Mouse (Mus musculus) ES-E14 (cell line): ENCODE data around the gene Pheta1. TPM values are rescaled to one million over a fixed set of nuclear protein-coding genes. Genes with fewer than 3 reads are reported as not detected.

Experiments
- DNase-seq: peaks from one replicate; pipeline ENCODE4 v3.0.0-alpha.2; 2013; ENCODE audit warnings: low read depth, low spot score
- H3K27ac ChIP-seq: 2 replicates; pipeline ENCODE4 v1.5.1; 2012; ENCODE audit warnings: low read depth, mild to moderate bottlenecking, low read length, moderate library complexity, mixed read lengths; ENCODE audit not compliant: poor library complexity, insufficient read depth, severe bottlenecking
- H3K36me3 ChIP-seq: 2 replicates; pipeline ENCODE4 v1.6.1; 2012; ENCODE audit warnings: mild to moderate bottlenecking, low read length, moderate library complexity, mixed read lengths; ENCODE audit not compliant: control insufficient read depth, poor library complexity, insufficient read depth, severe bottlenecking
- H3K4me1 ChIP-seq, 2 experiments: fragments of 150-350 bp in 1 of 2; sonication (generic) in 1 of 2; 2 replicates each; pipeline ENCODE4 v1.6.1; 2012; ENCODE audit warnings: low read length in 2 of 2, mild to moderate bottlenecking in 1 of 2, mixed read lengths in 1 of 2; ENCODE audit not compliant: control insufficient read depth in 2 of 2, insufficient read depth in 2 of 2, poor library complexity in 1 of 2
- H3K4me3 ChIP-seq, 2 experiments: fragments of 150-350 bp in 1 of 2; sonication (generic) in 1 of 2; 2 replicates each; pipeline ENCODE4 v1.5.1; 2012; ENCODE audit warnings: low read length in 2 of 2, low read depth in 1 of 2, mild to moderate bottlenecking in 1 of 2, mixed read lengths in 1 of 2; ENCODE audit not compliant: insufficient read depth in 1 of 2, poor library complexity in 1 of 2, severe bottlenecking in 1 of 2
- H3K9ac ChIP-seq: 2 replicates; pipeline ENCODE4 v1.6.1; 2012; ENCODE audit warnings: low read depth, mild to moderate bottlenecking, low read length, mixed read lengths; ENCODE audit not compliant: poor library complexity, insufficient read depth, severe bottlenecking
- H3K9me3 ChIP-seq: fragments of 150-350 bp; sonication (generic); 2 replicates; pipeline ENCODE4 v1.6.1; 2012; ENCODE audit warnings: low read depth, mild to moderate bottlenecking, low read length; ENCODE audit not compliant: control insufficient read depth, insufficient read depth
- CHD2 ChIP-seq: IDR thresholded peaks from 2 replicates; pipeline ENCODE4 v1.6.1; 2014; ENCODE audit warnings: mild to moderate bottlenecking, low read depth, low read length, inconsistent platforms
- HCFC1 ChIP-seq: IDR thresholded peaks from 2 replicates; pipeline ENCODE4 v1.6.1; 2012; ENCODE audit warnings: low read length, inconsistent platforms, borderline replicate concordance; ENCODE audit not compliant: insufficient read depth
- MAFK ChIP-seq: IDR thresholded peaks from 2 replicates; pipeline ENCODE4 v1.6.1; 2014; ENCODE audit warnings: mild to moderate bottlenecking, low read depth, low read length, inconsistent platforms; ENCODE audit not compliant: insufficient read depth
- ZC3H11A ChIP-seq: IDR thresholded peaks from 2 replicates; pipeline ENCODE4 v1.6.1; 2012; ENCODE audit warnings: low read depth, mild to moderate bottlenecking, inconsistent platforms, low read length, borderline replicate concordance
- ZNF384 ChIP-seq: IDR thresholded peaks from 2 replicates; pipeline ENCODE4 v1.6.1; 2012; ENCODE audit warnings: low read depth, low read length, inconsistent platforms
- in situ Hi-C, 2 experiments: fragments of 600-800 bp; cut with MboI; formaldehyde crosslinking; loops; one replicate each; pipeline ENCODE4 v1.15.1; 2025; ENCODE audit warnings: low sequenced_read_pairs in 2 of 2, inconsistent platforms in 1 of 2; ENCODE audit not compliant: unreplicated experiment in 2 of 2
- total RNA-seq: library from RNA; depleted of rRNA; stranded (reverse); fragments of 300-350 nt; gene quantifications from 2 replicates; pipeline ENCODE4 v1.2.3, GENCODE M21; 2012

The Pheta1 gene
- total RNA-seq, 1 experiment, result 13.6 TPM

DNA sequence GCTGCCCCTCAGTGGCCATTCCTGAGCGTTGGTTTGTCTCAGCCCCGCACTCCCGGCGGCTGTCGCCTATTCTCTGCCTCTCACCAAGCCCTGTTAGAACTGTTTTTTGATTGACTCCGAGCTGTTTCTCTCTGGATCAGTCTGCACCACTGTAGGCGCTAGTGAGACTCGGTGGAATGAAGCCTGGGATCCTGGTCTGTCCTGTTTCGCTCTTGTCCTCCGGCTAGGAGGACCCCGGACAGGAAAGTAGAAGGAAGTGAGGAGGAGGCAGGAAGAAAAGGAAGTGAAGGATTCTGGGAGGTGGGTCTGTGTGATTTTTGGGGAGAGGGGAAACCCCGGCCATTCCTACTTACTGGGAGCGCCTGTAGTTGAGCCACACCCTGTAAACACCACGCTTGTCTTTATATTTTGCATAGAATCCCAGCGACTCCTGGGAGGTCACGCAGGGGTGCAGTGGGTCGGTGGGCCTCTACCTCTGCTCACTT is 707 bp upstream of the Pheta1 start:
- in situ Hi-C loops, result no loop called here
- Histone ChIP-seq H3K36me3 (peaks cover 3% of the 10 kb centered on the region; the same call in 1 of the 2 replicates), H3K9ac (peak overlapping the region; percentile 62), H3K27ac (peak overlapping the region; percentile 37; the same call in 1 of the 2 replicates), H3K4me3 (peak overlapping the region; percentile 65 to 87), H3K4me1 (peaks cover 4 to 20% of the 10 kb centered on the region in 2 experiments; a peak in 3 of 4 replicates), H3K9me3 (no peaks in the 10 kb centered on the region)
- DNase-seq, result no peak
- TF ChIP-seq HCFC1 (no peak), CHD2 (no peak), MAFK (no peak)

DNA sequence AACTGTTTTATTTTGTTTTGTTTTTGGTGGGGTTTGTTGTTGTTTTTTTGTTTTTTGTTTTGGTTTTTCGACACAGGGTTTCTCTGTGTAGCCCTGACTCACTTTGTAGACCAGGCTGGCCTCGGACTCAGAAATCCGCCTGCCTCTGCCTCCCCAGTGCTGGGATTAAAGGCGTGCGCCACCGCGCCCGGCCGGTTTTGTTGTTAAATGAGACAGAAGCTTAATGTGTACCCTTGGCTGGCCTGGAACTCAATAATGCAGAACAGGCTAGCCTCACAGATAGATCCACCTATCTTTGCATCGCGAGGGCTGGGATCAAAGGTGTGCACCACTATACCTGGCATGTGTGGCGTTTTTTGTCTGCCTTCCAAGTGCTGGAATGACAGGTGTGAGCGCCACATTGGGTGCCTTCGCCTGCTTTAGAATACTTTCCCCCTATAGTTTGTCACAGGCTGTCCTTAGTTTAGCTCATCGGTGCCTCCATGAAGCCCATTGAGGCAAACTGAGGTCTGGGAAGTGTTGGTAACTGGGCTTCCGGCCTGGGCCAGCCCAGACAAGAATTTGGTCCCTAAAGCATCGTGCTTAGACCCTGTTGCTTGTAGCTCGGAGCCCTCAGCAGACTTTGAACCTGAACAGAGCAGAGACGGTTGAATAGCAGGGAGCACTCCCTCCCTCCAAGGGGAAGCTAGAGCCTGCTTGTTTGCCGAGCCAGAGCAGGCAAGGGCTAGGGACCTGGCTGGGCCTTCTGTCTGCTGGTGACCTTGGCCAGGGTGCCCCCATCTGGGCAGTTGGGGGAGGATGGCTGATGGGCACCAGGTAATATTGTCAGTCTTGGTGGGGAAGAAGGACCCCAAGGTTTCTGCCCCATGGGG is 930 bp downstream of the Pheta1 start:
- H3K4me1 ChIP-seq, result peaks cover 2 to 8% of the 10 kb centered on the region in 2 experiments; a peak in 2 of 4 replicates
- in situ Hi-C loops, result loop anchor here in 1 of 2 experiments (25.0 kb wide), 1 partner anchor 238 kb away; no protein-coding TSS in a partner anchor
- no peak overlapping the region for H3K9ac ChIP-seq
- peak overlapping the region; percentile 83 to 87 for H3K4me3 ChIP-seq
- TF ChIP-seq ZC3H11A (no peak), HCFC1 (no peak), MAFK (no peak)
- H3K27ac ChIP-seq, result no peak overlapping the region
- no peaks in the 10 kb centered on the region for H3K9me3 ChIP-seq
- peaks cover 3% of the 10 kb centered on the region; the same call in 1 of the 2 replicates for H3K36me3 ChIP-seq
- no peak for DNase-seq

DNA sequence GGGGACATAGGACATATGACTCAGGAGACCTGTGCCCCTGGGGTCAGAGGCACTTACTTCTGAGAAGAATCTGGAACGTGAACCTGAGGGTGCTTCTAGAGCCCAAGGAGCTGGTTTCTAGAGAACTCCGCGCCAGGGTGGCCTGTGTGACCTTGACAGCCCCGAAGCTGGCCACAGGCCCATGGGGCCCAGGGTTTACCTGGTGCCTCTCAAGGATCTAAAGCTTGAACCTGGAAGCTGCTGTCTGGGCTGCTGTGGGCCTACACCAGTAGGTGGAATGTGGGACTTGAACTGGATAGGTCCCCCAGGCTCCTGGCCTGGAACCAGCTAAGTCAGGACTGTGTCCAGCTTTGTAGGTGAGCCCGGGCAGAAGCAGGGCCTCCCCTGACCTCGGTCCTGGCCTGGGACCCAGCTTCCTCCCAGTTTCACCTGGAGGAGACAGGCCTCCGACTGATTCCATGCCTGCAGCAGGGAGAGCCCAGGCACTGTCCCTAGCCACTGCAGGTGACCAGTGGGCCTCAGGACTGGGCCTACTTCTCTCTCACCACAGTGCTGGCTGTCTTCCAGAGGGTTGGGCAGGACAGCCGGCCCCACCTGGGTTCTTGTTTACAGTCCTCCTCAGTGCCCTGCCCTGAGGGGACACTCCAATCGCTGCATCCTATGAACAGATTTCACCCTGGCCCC is 4.7 kb downstream of the Pheta1 start:
- no peak overlapping the region for H3K9ac ChIP-seq
- no peak for TF ChIP-seq HCFC1
- no peak for TF ChIP-seq MAFK
- TF ChIP-seq ZC3H11A, result no peak
- no peak for TF ChIP-seq CHD2
- TF ChIP-seq ZNF384, result no peak
- H3K36me3 ChIP-seq, result peaks cover 3% of the 10 kb centered on the region; the same call in 1 of the 2 replicates
- H3K4me1 ChIP-seq, result peaks cover 2 to 14% of the 10 kb centered on the region in 2 experiments; a peak in 2 of 4 replicates
- in situ Hi-C loops, result loop anchor here in 1 of 2 experiments (25.0 kb wide), 1 partner anchor 234 kb away; no protein-coding TSS in a partner anchor
- no peak for DNase-seq
- H3K4me3 ChIP-seq, result no peak overlapping the region
- H3K27ac ChIP-seq, result no peak overlapping the region
- no peaks in the 10 kb centered on the region for H3K9me3 ChIP-seq

DNA sequence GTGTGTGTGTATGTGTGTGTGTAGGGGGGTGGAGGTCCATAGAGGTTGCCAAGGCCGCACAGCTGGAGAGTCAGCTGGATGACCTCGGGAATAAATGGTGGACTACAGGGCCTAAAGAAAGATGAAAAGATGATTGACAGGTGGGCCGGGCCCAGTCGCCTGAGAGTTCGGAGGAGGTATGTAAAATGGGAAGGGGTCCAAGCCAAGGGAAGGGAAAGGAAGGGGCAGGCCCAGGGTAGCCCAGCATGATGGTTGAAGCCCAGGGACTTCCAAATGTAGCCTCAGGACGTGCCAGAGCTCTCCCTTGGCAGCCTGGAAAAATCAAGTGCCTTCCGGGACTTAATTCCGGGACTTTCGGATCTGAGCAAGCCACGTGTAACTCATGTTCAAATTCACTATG is 6.0 kb downstream of the Pheta1 start:
- Histone ChIP-seq H3K9ac (no peak overlapping the region), H3K27ac (no peak overlapping the region), H3K9me3 (no peaks in the 10 kb centered on the region), H3K4me3 (no peak overlapping the region), H3K4me1 (peaks cover 2 to 14% of the 10 kb centered on the region in 2 experiments; a peak in 2 of 4 replicates), H3K36me3 (peaks cover 3% of the 10 kb centered on the region; the same call in 1 of the 2 replicates)
- DNase-seq, result no peak
- in situ Hi-C loops, result loop anchor here in 1 of 2 experiments (25.0 kb wide), 1 partner anchor 233 kb away; no protein-coding TSS in a partner anchor
- TF ChIP-seq ZC3H11A, result no peak
- no peak for TF ChIP-seq MAFK
- no peak for TF ChIP-seq CHD2
- no peak for TF ChIP-seq HCFC1
- TF ChIP-seq ZNF384, result no peak
